Mouse (Mus musculus) adrenal gland, adult 18-20 months (tissue): ENCODE measurements around the gene Cfap99. TPM values are rescaled to one million over a fixed set of nuclear protein-coding genes. Genes with fewer than 3 reads are reported as not detected.

Experiments
- total RNA-seq, 2 experiments: library from RNA; stranded (reverse); gene quantifications; 1 replicate in 1 of 2; 2 replicates in 1 of 2; pipeline ENCODE4 v1.2.3; 2021

Gene Cfap99
- total RNA-seq, 2 experiments from 2014 or later, result not detected

Other genes starting within 250 kb of the Cfap99 start
- 10 to 100 TPM; 15.5 to 26.2 TPM for gene Poln, start 119.2 kb upstream of the Cfap99 start, total RNA-seq
- gene Haus3, start 119.1 kb upstream of the Cfap99 start, total RNA-seq, result 1 to 10 TPM; 8.3 to 9.3 TPM
- gene Mxd4, start 100.9 kb upstream of the Cfap99 start, total RNA-seq, result 100 to 1,000 TPM; 108 to 114 TPM
- 1 to 10 TPM in 1 of 2 experiments, under 1 TPM in 1; 0.53 to 1.0 TPM for gene Zfyve28, start 151 bp upstream of the Cfap99 start, total RNA-seq
- gene Rnf4, start 47.7 kb downstream of the Cfap99 start, total RNA-seq, result 100 to 1,000 TPM; 101 to 105 TPM
- 10 to 100 TPM; 28.9 to 29.5 TPM for gene Fam193a, start 81.3 kb downstream of the Cfap99 start, total RNA-seq
- gene Tnip2, start 225.4 kb downstream of the Cfap99 start, total RNA-seq, result 10 to 100 TPM; 14.9 to 18.3 TPM
- gene Sh3bp2, start 237.2 kb downstream of the Cfap99 start, total RNA-seq, result 10 to 100 TPM; 16.9 to 20.9 TPM